Mouse (Mus musculus) midbrain, embryonic 10.5 days (tissue): ENCODE results near the gene Bpi. TPM values are rescaled to one million over a fixed set of nuclear protein-coding genes. Genes with fewer than 3 reads are reported as not detected.

Experiments used
- DNase-seq: peaks from one replicate; pipeline ENCODE4 v3.0.0-alpha.2; 2017; ENCODE audit warnings: low spot score
- H3K27ac ChIP-seq: fragments of 300-500 bp; sonication (generic); replicated peaks from 2 replicates; pipeline ENCODE4 v1.5.1; 2016; ENCODE audit warnings: mild to moderate bottlenecking
- H3K27me3 ChIP-seq: fragments of 300-500 bp; sonication (generic); 2 replicates; pipeline ENCODE4 v1.6.1; 2016; ENCODE audit warnings: low read depth, mild to moderate bottlenecking; ENCODE audit not compliant: poor library complexity, severe bottlenecking
- H3K36me3 ChIP-seq: fragments of 300-500 bp; sonication (generic); 2 replicates; pipeline ENCODE4 v1.6.1; 2016; ENCODE audit warnings: mild to moderate bottlenecking, moderate library complexity
- H3K4me1 ChIP-seq: fragments of 300-500 bp; sonication (generic); 2 replicates; pipeline ENCODE4 v1.6.1; 2016
- H3K4me3 ChIP-seq: fragments of 300-500 bp; sonication (generic); 2 replicates; pipeline ENCODE4 v1.5.1; 2016; ENCODE audit warnings: mild to moderate bottlenecking, moderate library complexity
- H3K9me3 ChIP-seq: fragments of 300-500 bp; sonication (generic); replicated peaks from 2 replicates; pipeline ENCODE4 v1.6.1; 2016; ENCODE audit warnings: mild to moderate bottlenecking
- WGBS: fragments of 180-500 bp; shearing (Covaris S2); methylation state at CpG from one replicate; pipeline ENCODE4 v1.1.7; 2016; 5-methylcytosine and 5-hydroxymethylcytosine counted together
- microRNA-seq: library from miRNA; unstranded; fragments of <30 nt; microRNA quantifications from one replicate; pipeline ENCODE4, GENCODE M21; 2017
- polyA plus RNA-seq: library from polyadenylated mRNA; unstranded; fragments of >200 nt; fragmentation: Nextera tagmentation; extraction: Ambion mirVana; gene quantifications from 2 replicates; pipeline ENCODE4 v1.2.1, GENCODE M21; 2016

The Bpi gene
- polyA plus RNA-seq, 1 experiment from 2014 or later, result not detected

DNA sequence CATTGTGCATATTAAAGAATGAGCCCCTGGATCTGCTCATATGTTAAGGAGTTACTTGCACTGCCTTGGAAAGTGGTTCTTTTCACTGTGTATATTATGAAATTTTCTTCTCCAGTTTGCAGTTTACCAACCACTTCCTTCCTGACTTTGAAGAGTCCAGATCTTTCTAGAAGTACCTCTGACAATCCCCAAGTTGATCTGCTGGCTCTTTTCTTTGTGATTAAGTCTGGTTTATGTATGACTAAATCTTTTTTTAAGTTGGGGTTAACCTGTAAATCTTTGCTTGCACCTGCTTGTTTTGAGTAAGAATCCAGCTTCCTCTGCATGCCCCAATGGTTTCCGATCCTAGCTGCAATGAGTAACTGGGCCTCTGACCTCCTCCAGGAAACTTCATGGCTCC is 55.2 kb downstream of the Bpi start:
- WGBS, result 72% methylated on average over 1 of the region's 1 CpGs
- Histone ChIP-seq H3K27me3 (no peaks in the 10 kb centered on the region), H3K9me3 (no peaks in the 10 kb centered on the region), H3K36me3 (no peaks in the 10 kb centered on the region), H3K4me3 (no peak overlapping the region), H3K27ac (no peak overlapping the region), H3K4me1 (peaks cover 8% of the 10 kb centered on the region)
- no peak for DNase-seq

DNA sequence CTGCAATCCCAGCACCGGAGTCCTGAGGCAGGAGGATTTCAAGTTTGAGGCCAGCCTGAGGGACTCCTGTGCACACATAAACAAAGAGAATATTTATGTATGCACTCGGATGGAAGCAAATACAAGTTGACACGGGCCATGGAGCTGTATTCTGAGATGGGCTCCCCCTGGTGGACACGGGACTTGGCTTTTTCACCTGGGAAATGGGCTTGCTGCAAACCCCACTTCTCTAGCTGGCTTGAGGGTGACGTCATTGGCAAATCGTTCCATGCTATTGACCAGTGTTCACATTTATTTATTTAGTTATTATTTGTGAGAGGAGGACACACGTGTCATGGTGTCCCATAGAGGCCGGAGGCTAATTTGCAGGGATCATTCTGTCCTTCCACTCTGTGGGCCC is 58.5 kb downstream of the Bpi start:
- no peaks in the 10 kb centered on the region for H3K27me3 ChIP-seq
- H3K4me1 ChIP-seq, result peaks cover 8% of the 10 kb centered on the region
- H3K4me3 ChIP-seq, result no peak overlapping the region
- H3K27ac ChIP-seq, result no peak overlapping the region
- DNase-seq, result no peak
- H3K36me3 ChIP-seq, result no peaks in the 10 kb centered on the region
- H3K9me3 ChIP-seq, result no peaks in the 10 kb centered on the region
- WGBS, result 73% methylated on average over 8 of the region's 8 CpGs

DNA sequence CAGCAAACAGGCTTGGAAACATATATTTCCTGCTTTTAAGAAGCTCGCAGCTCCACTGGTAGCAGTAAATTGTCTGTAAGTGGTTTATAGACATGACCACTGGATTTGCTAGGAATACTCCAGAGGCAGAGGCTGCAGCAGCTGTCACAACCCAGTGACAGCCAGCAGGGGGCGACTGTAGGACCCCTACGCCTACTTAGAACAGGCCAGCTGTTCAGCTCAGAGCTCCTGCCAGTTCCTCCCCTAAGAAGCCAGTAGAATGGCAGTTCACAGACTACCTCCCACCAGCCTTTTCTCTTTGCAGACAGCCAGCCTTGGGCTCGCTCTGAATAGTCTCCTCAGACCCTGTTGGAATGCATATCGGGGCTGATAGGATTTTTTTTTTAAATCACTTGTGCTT is 59.1 kb downstream of the Bpi start:
- H3K4me1 ChIP-seq, result peaks cover 8% of the 10 kb centered on the region
- peak; percentile 75 for DNase-seq
- WGBS, result 14% methylated on average over 5 of the region's 5 CpGs
- H3K36me3 ChIP-seq, result no peaks in the 10 kb centered on the region
- H3K27me3 ChIP-seq, result no peaks in the 10 kb centered on the region
- H3K4me3 ChIP-seq, result no peak overlapping the region
- H3K27ac ChIP-seq, result no peak overlapping the region
- H3K9me3 ChIP-seq, result no peaks in the 10 kb centered on the region

DNA sequence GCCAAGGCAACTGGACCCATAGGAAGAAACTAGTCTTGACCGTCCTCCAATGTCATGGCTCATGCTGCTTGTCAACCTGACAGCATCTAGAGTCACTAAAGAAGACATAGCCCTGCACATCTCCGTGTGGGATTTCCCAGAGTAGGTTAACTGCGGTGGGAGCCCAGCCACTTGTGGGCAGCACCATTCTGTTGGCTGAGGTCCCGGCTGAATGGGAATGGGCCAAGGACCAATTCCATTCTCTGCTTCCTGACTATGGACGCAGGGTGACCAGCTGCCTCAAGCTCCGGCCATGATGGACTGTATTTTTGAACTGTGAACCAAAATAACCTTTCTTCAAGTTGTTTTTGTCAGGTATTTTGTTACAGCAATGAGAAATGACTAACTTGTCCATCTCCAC is 63.7 kb downstream of the Bpi start:
- Histone ChIP-seq H3K36me3 (no peaks in the 10 kb centered on the region), H3K4me3 (no peak overlapping the region), H3K4me1 (peaks cover 10% of the 10 kb centered on the region), H3K27me3 (no peaks in the 10 kb centered on the region), H3K27ac (no peak overlapping the region), H3K9me3 (no peaks in the 10 kb centered on the region)
- DNase-seq, result no peak
- WGBS, result 91% methylated on average over 6 of the region's 6 CpGs

DNA sequence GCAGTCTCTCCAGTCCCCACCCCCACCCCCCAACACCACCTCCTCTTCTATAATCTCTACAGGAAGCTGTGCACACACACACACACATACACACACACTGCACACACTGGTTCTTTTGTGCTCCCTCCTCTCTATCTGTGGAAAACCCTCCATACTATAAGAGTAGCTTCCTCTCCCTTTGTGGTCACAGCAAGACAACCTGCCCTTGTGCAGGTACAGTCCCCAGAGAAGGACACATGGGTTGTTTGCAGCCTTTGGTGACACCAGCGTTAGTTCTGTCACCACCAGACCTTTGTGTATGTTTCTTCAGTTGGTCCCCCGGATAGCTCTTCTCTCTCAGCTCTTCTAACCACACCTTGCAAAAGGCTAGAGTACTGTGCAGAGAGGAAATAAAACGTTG is 65.0 kb downstream of the Bpi start:
- Histone ChIP-seq H3K4me3 (no peak overlapping the region), H3K27me3 (no peaks in the 10 kb centered on the region), H3K9me3 (no peaks in the 10 kb centered on the region), H3K4me1 (peaks cover 3% of the 10 kb centered on the region; the same call in 1 of the 2 replicates), H3K36me3 (no peaks in the 10 kb centered on the region), H3K27ac (no peak overlapping the region)
- no peak for DNase-seq
- WGBS, result 79% methylated on average over 3 of the region's 3 CpGs

DNA sequence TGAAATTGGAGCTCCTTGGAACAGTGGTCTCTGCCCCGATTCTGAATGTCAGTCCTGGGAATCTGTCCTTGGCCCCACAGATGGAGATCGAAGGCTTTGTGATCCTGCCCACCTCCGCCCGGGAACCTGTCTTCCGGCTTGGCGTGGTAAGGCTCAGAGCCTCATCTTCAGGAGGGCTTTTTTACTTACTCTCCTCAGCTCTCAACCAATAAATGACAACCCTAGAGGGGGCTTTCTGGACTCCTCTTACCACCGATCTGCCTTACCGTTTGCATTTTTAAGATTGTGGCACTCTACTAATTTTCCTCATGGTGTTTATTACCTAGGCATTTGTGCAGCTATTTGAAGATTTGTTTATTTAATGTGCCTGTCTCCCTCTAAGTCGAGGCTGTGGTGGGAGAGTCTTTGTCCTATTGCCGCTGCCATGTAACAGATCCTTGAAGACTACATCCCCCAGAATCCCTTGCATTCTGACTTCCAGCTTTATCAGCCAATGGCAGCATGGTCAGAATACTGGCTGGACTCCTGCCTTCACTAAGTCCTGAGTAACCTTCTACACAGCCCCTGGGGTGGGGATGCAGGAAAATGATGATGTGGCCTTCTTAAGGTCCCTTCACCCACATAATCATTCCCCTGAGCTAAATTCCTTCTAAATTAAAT is 66.8 kb downstream of the Bpi start:
- Histone ChIP-seq H3K27ac (peak overlapping the region; percentile 61; the same call in 1 of the 2 replicates), H3K4me3 (no peak overlapping the region), H3K27me3 (no peaks in the 10 kb centered on the region), H3K4me1 (peaks cover 3% of the 10 kb centered on the region; the same call in 1 of the 2 replicates), H3K36me3 (no peaks in the 10 kb centered on the region), H3K9me3 (no peaks in the 10 kb centered on the region)
- DNase-seq, result peak; percentile 23
- WGBS, result 63% methylated on average over 10 of the region's 10 CpGs

DNA sequence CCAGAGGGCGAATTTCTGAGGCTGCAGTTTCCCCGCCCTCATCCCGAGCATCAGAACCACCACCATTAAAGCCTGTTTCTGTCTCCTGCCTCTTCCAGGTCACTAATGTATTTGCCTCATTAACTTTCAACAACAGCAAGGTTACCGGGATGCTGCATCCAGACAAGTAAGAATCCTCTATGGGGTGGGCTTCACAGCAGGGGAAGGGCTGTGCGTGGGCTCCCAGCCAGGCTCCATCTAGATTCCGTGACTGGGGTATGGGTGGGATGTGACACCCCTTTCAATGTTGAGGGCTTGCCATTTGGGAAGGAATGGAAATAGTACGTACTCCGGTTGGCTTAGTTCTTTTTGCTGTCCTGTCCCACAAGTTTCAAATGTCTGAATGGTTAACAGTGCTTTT is 67.7 kb downstream of the Bpi start:
- no peak for DNase-seq
- no peaks in the 10 kb centered on the region for H3K36me3 ChIP-seq
- H3K27me3 ChIP-seq, result no peaks in the 10 kb centered on the region
- 68% methylated on average over 8 of the region's 8 CpGs for WGBS
- no peaks in the 10 kb centered on the region for H3K9me3 ChIP-seq
- peaks cover 3% of the 10 kb centered on the region; the same call in 1 of the 2 replicates for H3K4me1 ChIP-seq
- no peak overlapping the region for H3K4me3 ChIP-seq
- H3K27ac ChIP-seq, result no peak overlapping the region

Small RNAs within 50 kb of the gene (microRNA-seq; reads per million reads assigned to microRNA genes)
- not detected for gene Mir7685

Other genes starting within 250 kb of the Bpi start
- gene Tti1, start 229.7 kb upstream of the Bpi start, polyA plus RNA-seq, result 41.6 and 43.4 TPM in 2 replicates
- 56.6 and 60.8 TPM in 2 replicates for gene Rprd1b, start 229.6 kb upstream of the Bpi start, polyA plus RNA-seq
- gene Tgm2, start 111.7 kb upstream of the Bpi start, polyA plus RNA-seq, result 9.0 and 10.0 TPM in 2 replicates
- gene D630003M21Rik, start 28.9 kb upstream of the Bpi start, polyA plus RNA-seq, result 2.3 and 3.1 TPM in 2 replicates
- 1.6 and 2.0 TPM in 2 replicates for gene Lbp, start 48.4 kb downstream of the Bpi start, polyA plus RNA-seq
- 36.4 and 55.1 TPM in 2 replicates for gene Snhg11, start 117.5 kb downstream of the Bpi start, polyA plus RNA-seq
- 11.0 and 11.6 TPM in 2 replicates for gene Ralgapb, start 151.8 kb downstream of the Bpi start, polyA plus RNA-seq
- not detected in 2 replicates for gene Adig, start 244.5 kb downstream of the Bpi start, polyA plus RNA-seq